Mouse (Mus musculus) CH12F3 (cell line): ENCODE results near the gene Arih2.
"Not testable (repeated sequence)": the region's sequence is repeated elsewhere in the genome, so short reads cannot be mapped to it uniquely, and the experiment has no call there.

Source experiments
- in situ Hi-C: fragments of 300-500 bp; cut with MboI; formaldehyde crosslinking; loops from 2 replicates; pipeline ENCODE4 v1.14.3; 2020; ENCODE audit warnings: low sequenced_read_pairs

Gene Arih2

GRCm38 (mm10) chr9:108649561-108650440, 615 bp upstream of the Arih2 start:
- in situ Hi-C loops = no loop called here

DNA sequence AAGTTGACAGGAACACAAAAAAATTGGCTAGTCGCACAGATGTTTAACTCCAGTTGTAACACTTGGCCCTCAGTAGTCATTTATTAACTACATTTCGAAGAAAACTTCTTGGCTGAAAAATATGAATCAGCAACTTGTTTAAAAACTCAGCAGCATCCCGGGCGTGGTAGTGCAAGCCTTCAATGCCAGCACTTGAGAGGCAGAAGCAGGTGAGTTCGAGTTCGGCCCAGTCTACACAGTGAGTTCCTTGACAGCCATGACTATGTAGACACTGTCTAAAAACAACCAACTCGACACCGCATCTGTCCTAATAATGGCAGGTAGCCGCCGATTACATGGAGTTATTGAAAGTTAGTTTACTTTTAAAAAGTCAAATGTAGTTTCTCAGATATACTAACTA, 1.0 kb downstream of the Arih2 start:
- in situ Hi-C loops = no loop called here

DNA sequence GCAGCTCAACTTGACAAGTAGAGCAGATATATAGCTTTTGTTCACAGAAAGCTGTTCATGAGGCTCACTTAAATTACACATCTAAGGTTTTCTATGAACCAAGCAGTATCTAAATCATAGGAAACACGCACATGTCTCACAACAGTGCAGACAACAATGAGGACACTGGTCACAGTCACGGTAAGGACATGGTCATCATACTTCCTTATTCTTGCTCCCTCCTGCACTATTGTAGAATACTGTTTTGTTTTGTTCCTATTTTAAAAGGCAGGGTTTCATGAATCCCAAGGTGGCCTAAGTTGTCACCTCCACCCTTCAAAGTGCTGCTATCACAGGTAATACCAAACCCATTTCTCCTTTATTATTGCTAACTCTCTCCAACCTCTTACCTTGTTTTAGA, 9.4 kb downstream of the Arih2 start:
- in situ Hi-C loops = no loop called here

DNA sequence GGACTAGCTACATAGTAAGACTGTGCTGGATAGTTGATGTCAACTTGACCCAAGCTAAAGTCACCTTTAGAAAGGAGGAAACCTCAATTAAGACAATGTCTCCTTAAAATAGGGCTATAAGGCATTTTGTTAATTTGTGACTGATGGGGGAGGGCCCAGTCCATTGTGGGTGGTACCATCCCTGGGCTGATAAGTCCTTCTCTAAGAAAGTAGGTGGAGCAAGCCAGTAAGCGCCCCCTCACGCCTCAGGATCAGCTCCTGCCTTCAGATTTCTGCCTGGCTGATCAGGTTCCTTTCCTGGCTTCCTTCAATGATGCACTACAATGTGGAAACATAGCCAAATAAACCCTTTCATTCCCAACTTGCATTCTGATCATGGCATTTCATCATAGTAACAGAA, 13.8 kb downstream of the Arih2 start:
- in situ Hi-C loops = no loop called here

DNA sequence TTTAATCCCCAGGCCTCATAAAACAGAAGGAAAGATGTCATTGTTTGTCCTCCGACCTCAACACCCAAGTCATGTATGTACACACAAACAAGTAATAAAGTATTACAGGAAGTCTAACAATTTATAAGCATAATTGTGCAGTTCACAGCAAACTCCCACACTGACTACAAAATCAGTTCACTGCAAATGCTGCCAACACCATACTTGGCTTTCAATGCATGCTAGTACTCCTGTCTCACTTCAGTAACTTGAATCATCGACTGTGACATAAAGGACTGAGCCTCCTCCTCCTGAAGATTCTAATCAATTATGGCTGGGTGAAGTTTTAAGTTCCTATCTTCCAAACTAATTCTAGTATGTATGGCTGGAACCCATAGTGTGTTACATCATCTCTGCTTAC, 15.3 kb downstream of the Arih2 start:
- in situ Hi-C loops = no loop called here

- in situ Hi-C loops = no loop called here
These were observed 16.8 kb downstream of the Arih2 start for GRCm38 (mm10) chr9:108632375-108632774.

- in situ Hi-C loops = no loop called here
These were observed 17.4 kb downstream of the Arih2 start for GRCm38 (mm10) chr9:108631631-108632256.

- in situ Hi-C loops = no loop called here
These were observed 18.5 kb downstream of the Arih2 start for GRCm38 (mm10) chr9:108630683-108631082.

GRCm38 (mm10) chr9:108628141-108628540, 21.0 kb downstream of the Arih2 start:
- in situ Hi-C loops = no loop called here

DNA sequence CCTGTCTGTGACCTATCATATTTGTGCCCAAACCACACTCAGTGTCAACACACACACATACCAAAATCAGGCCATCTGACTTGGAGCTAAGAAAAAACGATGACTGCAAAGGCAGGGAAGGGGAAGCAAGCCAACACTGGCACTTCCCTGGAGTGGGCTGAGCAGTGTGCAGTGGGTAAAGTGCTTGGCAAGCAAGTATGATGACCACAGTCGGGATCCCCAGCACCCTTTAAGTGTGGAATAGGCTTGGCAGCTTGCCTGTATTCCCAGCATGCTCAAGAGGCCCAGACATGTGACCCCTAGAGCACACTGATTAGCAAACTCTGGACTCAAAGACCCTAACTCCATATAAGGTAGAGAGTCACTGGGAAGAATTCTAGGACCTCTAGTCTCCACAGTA, 22.7 kb downstream of the Arih2 start:
- in situ Hi-C loops = no loop called here

DNA sequence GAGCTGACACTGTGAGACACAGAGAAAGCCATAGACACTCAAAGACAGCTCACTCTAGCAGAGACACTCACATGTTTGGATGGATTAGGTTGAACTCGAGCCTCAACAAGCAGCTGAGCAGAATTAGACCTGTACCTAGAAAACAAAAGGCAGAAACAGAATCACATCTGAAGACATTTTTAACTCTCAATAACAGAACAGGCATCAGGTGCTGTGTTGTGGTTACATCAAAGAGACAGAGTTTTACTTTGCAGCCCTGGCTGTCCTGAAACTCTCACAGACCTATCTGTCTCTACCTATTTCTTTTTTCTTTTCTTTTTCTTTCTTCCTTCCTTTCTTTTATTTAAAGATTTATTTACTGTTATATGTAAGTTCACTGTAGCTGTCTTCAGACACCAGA, 31.9 kb downstream of the Arih2 start:
- in situ Hi-C loops = no loop called here

- in situ Hi-C loops = no loop called here
These were observed 37.7 kb downstream of the Arih2 start for GRCm38 (mm10) chr9:108611488-108611887.

GRCm38 (mm10) chr9:108608889-108609288, 40.3 kb downstream of the Arih2 start:
- in situ Hi-C loops = no loop called here

GRCm38 (mm10) chr9:108607929-108608328, 41.3 kb downstream of the Arih2 start:
- in situ Hi-C loops = not testable (repeated sequence)

DNA sequence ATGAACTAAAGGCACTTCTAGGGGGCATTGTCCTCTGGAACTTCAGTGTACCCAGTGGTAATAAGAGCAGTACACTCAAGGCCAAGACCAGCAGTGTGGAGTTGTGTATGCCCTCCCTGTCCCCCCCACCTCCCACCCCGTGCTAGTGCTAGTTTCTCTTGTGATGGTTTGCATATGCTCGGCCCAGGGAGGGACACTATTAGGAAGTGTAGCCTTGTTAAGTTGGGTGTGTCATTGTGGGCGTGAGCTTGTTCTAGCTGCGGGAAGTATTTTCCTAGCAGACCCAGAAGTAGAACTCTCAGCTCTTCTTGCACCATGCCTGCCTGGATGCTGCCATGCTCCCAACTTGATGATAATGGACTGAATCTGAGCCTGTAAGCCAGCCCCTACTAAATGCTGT, 47.2 kb downstream of the Arih2 start:
- in situ Hi-C loops = no loop called here

- in situ Hi-C loops = no loop called here
These were observed 49.2 kb downstream of the Arih2 start for GRCm38 (mm10) chr9:108600011-108600410.

DNA sequence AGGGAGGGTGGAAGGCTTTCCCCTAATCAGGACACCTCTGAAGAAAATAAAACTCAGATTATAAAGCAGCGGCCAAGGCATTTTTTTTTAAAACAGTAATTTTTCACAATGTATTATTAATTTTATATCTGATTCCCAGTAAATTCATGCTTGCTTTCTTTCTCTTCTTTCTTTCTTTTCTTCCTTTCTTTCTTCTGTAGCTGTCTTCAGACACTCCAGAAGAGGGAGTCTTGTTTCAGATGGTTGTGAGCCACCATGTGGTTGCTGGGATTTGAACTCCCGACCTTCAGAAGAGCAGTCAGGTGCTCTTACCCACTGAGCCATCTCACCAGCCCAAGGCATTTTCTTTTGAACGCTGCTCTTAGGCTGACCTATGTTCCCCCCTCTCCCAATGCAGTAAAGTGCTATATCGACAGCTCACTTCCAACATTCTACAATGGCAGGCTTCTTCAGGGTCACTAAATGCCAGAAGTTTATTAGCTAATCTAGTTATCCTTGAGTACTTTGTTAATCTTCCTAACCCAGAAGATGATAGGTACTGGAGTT, 50.1 kb downstream of the Arih2 start:
- in situ Hi-C loops = no loop called here

- in situ Hi-C loops = no loop called here
These were observed 52.0 kb downstream of the Arih2 start, which contains the start of gene P4htm for GRCm38 (mm10) chr9:108596998-108597764. Gene P4htm (minus strand): TSS chr9:108597667.

- in situ Hi-C loops = no loop called here
These were observed 54.8 kb downstream of the Arih2 start for GRCm38 (mm10) chr9:108594354-108594753.

- in situ Hi-C loops = no loop called here
These were observed 57.7 kb downstream of the Arih2 start for GRCm38 (mm10) chr9:108591462-108591861.

- in situ Hi-C loops = no loop called here
These were observed 60.0 kb downstream of the Arih2 start for GRCm38 (mm10) chr9:108589229-108589628.
